Mouse (Mus musculus) hindbrain, embryonic 13.5 days (tissue): ENCODE data around the gene Sptssa. TPM values are rescaled to one million over a fixed set of nuclear protein-coding genes. Genes with fewer than 3 reads are reported as not detected.

ENCODE experiments used
- ATAC-seq: fragments of 200-750 bp; cut with Nextera tagmentation; 2 replicates; pipeline ENCODE4 v1.8.0; 2017; ENCODE audit warnings: moderate TSS enrichment; ENCODE audit not compliant: low FRiP score
- H3K27ac ChIP-seq: fragments of 300-500 bp; sonication (generic); 2 replicates; pipeline ENCODE4 v1.5.1; 2015; ENCODE audit warnings: inconsistent platforms, mild to moderate bottlenecking, moderate library complexity
- H3K27me3 ChIP-seq: fragments of 300-500 bp; sonication (generic); 2 replicates; pipeline ENCODE4 v1.6.1; 2015; ENCODE audit warnings: mild to moderate bottlenecking, inconsistent platforms
- H3K36me3 ChIP-seq: fragments of 300-500 bp; sonication (generic); 2 replicates; pipeline ENCODE4 v1.6.1; 2015; ENCODE audit warnings: mild to moderate bottlenecking, inconsistent platforms
- H3K4me1 ChIP-seq: fragments of 300-500 bp; sonication (generic); replicated peaks from 2 replicates; pipeline ENCODE4 v1.6.1; 2015; ENCODE audit warnings: inconsistent platforms
- H3K4me2 ChIP-seq: fragments of 300-500 bp; sonication (generic); 2 replicates; pipeline ENCODE4 v1.6.1; 2015; ENCODE audit warnings: inconsistent platforms, mild to moderate bottlenecking, moderate library complexity
- H3K4me3 ChIP-seq: fragments of 300-500 bp; sonication (generic); 2 replicates; pipeline ENCODE4 v1.5.1; 2015; ENCODE audit warnings: mild to moderate bottlenecking, inconsistent platforms
- H3K9ac ChIP-seq: fragments of 300-500 bp; sonication (generic); 2 replicates; pipeline ENCODE4 v1.6.1; 2015; ENCODE audit warnings: mild to moderate bottlenecking, inconsistent platforms
- H3K9me3 ChIP-seq: fragments of 300-500 bp; sonication (generic); 2 replicates; pipeline ENCODE4 v1.6.1; 2016; ENCODE audit warnings: inconsistent platforms
- WGBS: fragments of 180-500 bp; shearing (Covaris S2); methylation state at CpG from one replicate; pipeline ENCODE4 v1.1.7; 2015; 5-methylcytosine and 5-hydroxymethylcytosine counted together
- microRNA counts: library from miRNA; unstranded; fragments of <30 nt; microRNA quantifications from one replicate; lab custom pipeline; 2016
- microRNA-seq: library from miRNA; unstranded; fragments of <30 nt; microRNA quantifications from one replicate; pipeline ENCODE4, GENCODE M21; 2016
- polyA plus RNA-seq: library from polyadenylated mRNA; unstranded; fragments of >200 nt; fragmentation: Nextera tagmentation; extraction: Ambion mirVana; gene quantifications from 2 replicates; pipeline ENCODE4 v1.2.1, GENCODE M21; 2015

Sptssa gene
- polyA plus RNA-seq, 1 experiment from 2014 or later, result 193 TPM

DNA sequence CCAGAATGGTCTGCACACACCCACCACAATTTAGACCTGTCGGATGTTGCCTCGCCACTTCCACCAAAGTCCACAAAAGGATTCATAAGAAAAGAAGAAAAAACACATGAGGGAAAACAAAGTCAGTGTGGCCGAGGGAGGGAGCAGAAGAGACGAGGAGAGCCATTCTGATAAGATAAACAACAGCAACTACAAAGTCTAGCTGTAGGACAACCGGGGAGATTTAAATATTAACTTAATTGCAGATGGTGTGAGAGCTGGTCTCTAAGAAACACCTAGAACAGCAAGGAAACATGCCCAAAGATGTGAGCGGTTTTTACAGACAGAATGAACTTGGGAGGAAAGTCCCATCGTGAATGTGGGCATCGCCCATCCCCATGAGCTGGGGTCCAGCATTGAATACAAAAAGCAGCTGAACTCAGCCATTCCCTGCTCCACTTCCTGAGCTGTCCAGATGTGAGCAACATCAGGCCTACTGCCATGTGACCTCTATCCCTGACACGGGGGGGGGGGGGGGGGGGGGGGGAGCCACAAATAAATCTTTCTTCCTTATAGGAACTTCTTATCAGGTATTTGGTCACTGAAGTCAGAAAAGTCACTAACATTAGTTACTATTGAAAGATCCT is 52.7 kb downstream of the Sptssa start:
- ATAC-seq, result no peak
- WGBS, result 93% methylated on average over 9 of the region's 9 CpGs
- no peaks in the 10 kb centered on the region for H3K27me3 ChIP-seq
- H3K4me3 ChIP-seq, result no peak overlapping the region
- H3K36me3 ChIP-seq, result no peaks in the 10 kb centered on the region
- no peaks in the 10 kb centered on the region for H3K9me3 ChIP-seq
- H3K4me2 ChIP-seq, result no peak overlapping the region
- no peak overlapping the region for H3K27ac ChIP-seq
- no peaks in the 10 kb centered on the region for H3K4me1 ChIP-seq
- H3K9ac ChIP-seq, result no peak overlapping the region

DNA sequence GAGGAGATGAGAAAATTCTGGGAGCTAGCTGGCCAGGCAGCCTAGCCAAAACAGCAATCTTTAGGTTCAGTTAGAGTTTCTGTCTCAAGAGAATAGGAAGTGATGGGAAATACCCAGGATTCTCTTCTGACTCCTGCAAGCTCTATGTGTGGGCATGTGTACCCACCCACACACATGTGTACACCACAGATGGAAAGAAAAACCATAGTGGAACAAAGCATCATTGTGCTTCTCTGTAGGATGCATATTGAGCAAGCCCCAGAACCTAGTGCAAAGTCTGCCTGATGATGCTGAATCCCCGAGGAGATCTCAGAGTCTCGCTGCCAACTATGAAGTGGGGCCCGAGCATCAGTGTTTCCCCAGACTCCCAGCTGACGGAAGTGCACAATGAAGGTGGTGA is 55.9 kb downstream of the Sptssa start:
- Histone ChIP-seq H3K9me3 (no peaks in the 10 kb centered on the region), H3K27ac (no peak overlapping the region), H3K9ac (no peak overlapping the region), H3K36me3 (no peaks in the 10 kb centered on the region), H3K27me3 (no peaks in the 10 kb centered on the region), H3K4me1 (no peaks in the 10 kb centered on the region), H3K4me2 (no peak overlapping the region), H3K4me3 (no peak overlapping the region)
- ATAC-seq, result no peak
- 94% methylated on average over 4 of the region's 4 CpGs for WGBS

- WGBS, result 96% methylated on average over 3 of the region's 3 CpGs
- Histone ChIP-seq H3K4me1 (no peaks in the 10 kb centered on the region), H3K27me3 (no peaks in the 10 kb centered on the region), H3K9me3 (no peaks in the 10 kb centered on the region), H3K36me3 (no peaks in the 10 kb centered on the region), H3K4me2 (no peak overlapping the region), H3K9ac (no peak overlapping the region), H3K27ac (no peak overlapping the region), H3K4me3 (no peak overlapping the region)
- no peak for ATAC-seq
These were observed 58.0 kb downstream of the Sptssa start for GRCm38 (mm10) chr12:54598358-54598757.

DNA sequence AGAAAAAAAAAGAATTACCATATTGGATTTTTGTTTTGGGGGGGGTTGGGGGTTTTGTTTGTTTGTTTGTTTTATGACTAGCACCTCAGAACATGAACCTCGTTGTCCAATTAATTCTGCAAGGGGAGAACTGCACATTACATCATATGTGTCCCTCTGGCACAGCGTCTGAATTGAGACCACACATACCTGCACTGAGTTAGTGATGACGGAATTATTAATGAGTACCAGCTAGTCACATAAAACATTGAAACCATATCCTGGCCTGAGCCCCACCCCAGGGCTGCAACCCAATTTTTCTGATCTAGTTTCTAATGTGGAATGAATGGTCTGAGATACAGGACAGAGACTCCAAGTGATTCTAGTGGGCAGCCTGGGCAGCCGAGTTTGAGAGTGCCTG is 59.7 kb downstream of the Sptssa start:
- 88% methylated on average over 4 of the region's 4 CpGs for WGBS
- H3K27me3 ChIP-seq, result no peaks in the 10 kb centered on the region
- no peaks in the 10 kb centered on the region for H3K36me3 ChIP-seq
- H3K4me2 ChIP-seq, result no peak overlapping the region
- H3K9ac ChIP-seq, result no peak overlapping the region
- no peak for ATAC-seq
- no peak overlapping the region for H3K27ac ChIP-seq
- no peak overlapping the region for H3K4me3 ChIP-seq
- no peaks in the 10 kb centered on the region for H3K4me1 ChIP-seq
- H3K9me3 ChIP-seq, result no peaks in the 10 kb centered on the region

MicroRNAs encoded within 50 kb of the gene (microRNA counts, 519-probe panel; counts per million panel counts)
- 51.3 counts per million for microRNA mmu-miR-1892 (lab: Ali Mortazavi, UCI)

Small RNAs within 50 kb of the gene (microRNA-seq; reads per million reads assigned to microRNA genes)
- not detected for gene Mir1892

Other genes starting within 250 kb of the Sptssa start
- 90.3 and 97.2 TPM in 2 replicates for gene Eapp, start 39.3 kb upstream of the Sptssa start, polyA plus RNA-seq
- 178 and 201 TPM in 2 replicates for gene Snx6, start 139.1 kb upstream of the Sptssa start, polyA plus RNA-seq
- 295 and 300 TPM in 2 replicates for gene Cfl2, start 206.3 kb upstream of the Sptssa start, polyA plus RNA-seq